30 mouse cellular contexts compared by ENCODE assay signal in genomic region chr5:91176397-91176796, GRCm38 (mm10). TPM values are rescaled to one million over a fixed set of nuclear protein-coding genes. Genes with fewer than 3 reads are reported as not detected.
"Had no signal": no experiment of that assay in that cellular context is flagged by ENCODE, and none has a peak within 500 bp of the region (broad histone marks: within the 10 kb centered on the region; RNA-seq: fewer than 3 reads in every experiment).

No protein-coding gene starts in this region.

- H3K9ac ChIP-seq: embryonic facial prominence, embryonic 12.5 days; embryonic facial prominence, embryonic 13.5 days; embryonic facial prominence, embryonic 15.5 days; forebrain, embryonic 12.5 days; forebrain, embryonic 13.5 days; forebrain, embryonic 15.5 days; forebrain, postnatal 0 days had no signal

- H3K36me3 ChIP-seq: embryonic facial prominence, embryonic 10.5 days; embryonic facial prominence, embryonic 12.5 days; embryonic facial prominence, embryonic 13.5 days; embryonic facial prominence, embryonic 15.5 days; forebrain, embryonic 10.5 days; forebrain, embryonic 12.5 days; forebrain, embryonic 15.5 days had no signal

- H3K27ac ChIP-seq: embryonic facial prominence, embryonic 10.5 days; embryonic facial prominence, embryonic 12.5 days; embryonic facial prominence, embryonic 13.5 days; embryonic facial prominence, embryonic 15.5 days; forebrain, embryonic 10.5 days; forebrain, embryonic 12.5 days; forebrain, embryonic 13.5 days; forebrain, embryonic 15.5 days; gastrocnemius, adult 2 months had no signal

- H3K27me3 ChIP-seq: embryonic facial prominence, embryonic 12.5 days; embryonic facial prominence, embryonic 13.5 days; embryonic facial prominence, embryonic 15.5 days; forebrain, embryonic 12.5 days; forebrain, embryonic 13.5 days; forebrain, embryonic 15.5 days had no signal

- H3K4me2 ChIP-seq: embryonic facial prominence, embryonic 12.5 days; embryonic facial prominence, embryonic 13.5 days; embryonic facial prominence, embryonic 15.5 days; forebrain, embryonic 12.5 days; forebrain, embryonic 13.5 days; forebrain, embryonic 15.5 days had no signal

- ATAC-seq: forebrain, embryonic 13.5 days; forebrain, embryonic 14.5 days; forebrain, embryonic 15.5 days; forebrain, embryonic 16.5 days; forebrain, postnatal 0 days had no signal

- H3K4me1 ChIP-seq: embryonic facial prominence, embryonic 10.5 days; embryonic facial prominence, embryonic 12.5 days; embryonic facial prominence, embryonic 13.5 days; embryonic facial prominence, embryonic 15.5 days; forebrain, embryonic 10.5 days; forebrain, embryonic 12.5 days; forebrain, embryonic 13.5 days; forebrain, embryonic 15.5 days had no signal

- H3K9me3 ChIP-seq: embryonic facial prominence, embryonic 10.5 days; embryonic facial prominence, embryonic 12.5 days; embryonic facial prominence, embryonic 13.5 days; embryonic facial prominence, embryonic 15.5 days; forebrain, embryonic 10.5 days; forebrain, embryonic 12.5 days; forebrain, embryonic 13.5 days; forebrain, embryonic 15.5 days had no signal

- H3K4me3 ChIP-seq: embryonic facial prominence, embryonic 10.5 days; embryonic facial prominence, embryonic 12.5 days; embryonic facial prominence, embryonic 13.5 days; embryonic facial prominence, embryonic 15.5 days; erythroblast, embryonic 14.5 days; forebrain, embryonic 10.5 days; forebrain, embryonic 12.5 days; forebrain, embryonic 13.5 days; forebrain, embryonic 15.5 days; gastrocnemius, adult 2 months had no signal

- DNase-seq: cerebellum, adult 18-20 months; cerebellum, adult 2 months; cerebellum, adult 8-10 months; cerebellum, adult 9-10 months; cerebellum, adult 9-11 months; cerebellum, postnatal 10 days; cerebellum, postnatal 14 days; cerebellum, postnatal 25 days; cerebellum, postnatal 36 days; embryo, embryonic 11 days; forebrain, postnatal 0 days; gastrocnemius, adult 2 months; gastrocnemius, postnatal 10 days; gastrocnemius, postnatal 14 days; gastrocnemius, postnatal 25 days; gastrocnemius, postnatal 36 days; heart, adult 11 months had no signal

RNA-seq across cellular contexts. Expression of gene Areg, which starts 37.0 kb away (rescaled TPM):
- polyA plus RNA-seq: embryonic facial prominence, embryonic 11.5 days; erythroblast, embryonic 14.5 days; forebrain, embryonic 10.5 days; forebrain, embryonic 12.5 days; forebrain, embryonic 13.5 days; forebrain, embryonic 14.5 days; forebrain, embryonic 16.5 days; gonadal fat pad, adult 2 months had no signal
